Mouse (Mus musculus): Measurements from ENCODE around the gene Ghrh. TPM values are rescaled to one million over a fixed set of nuclear protein-coding genes. Genes with fewer than 3 reads are reported as not detected.
A peak's percentile ranks its signal among the peaks of the same experiment; 100 is the strongest.
"Not testable (repeated sequence)": the region's sequence is repeated elsewhere in the genome, so short reads cannot be mapped to it uniquely, and the experiment has no call there.

Ghrh gene
- 0.34 and 1.3 TPM in 2 replicates for polyA plus RNA-seq (2016; fragmentation: Nextera tagmentation; extraction: Ambion mirVana)

GRCm38 (mm10) chr2:157347361-157348159 lies at the start of gene Ghrh:
Gene Ghrh, minus strand, starts transcription at chr2:157347506.
- DNase-seq (ENCODE audit: low spot score), result no peak
- 76% methylated on average over 26 of the region's 26 CpGs for WGBS

GRCm38 (mm10) chr2:157395960-157396359 lies 48.7 kb upstream of the Ghrh start:
- H3K27me3 ChIP-seq (replicated peaks; ENCODE audit: low read depth, poor library complexity, severe bottlenecking), result no peaks in the 10 kb centered on the region
- peak overlapping the region; percentile 40 for H3K27ac ChIP-seq (replicated peaks)
- H3K4me1 ChIP-seq, result peaks cover 24% of the 10 kb centered on the region
- H3K36me3 ChIP-seq (replicated peaks), result peaks cover 70% of the 10 kb centered on the region
- H3K9me3 ChIP-seq, result peaks cover 3% of the 10 kb centered on the region; the same call in 1 of the 2 replicates
- H3K4me3 ChIP-seq, result no peak overlapping the region
- peak; percentile 25 for DNase-seq (ENCODE audit: low spot score)
- WGBS, result 33% methylated on average over 13 of the region's 13 CpGs

More at GRCm38 (mm10) chr2:157347361-157348159, at the start of gene Ghrh:
- no peaks in the 10 kb centered on the region for H3K27me3 ChIP-seq (replicated peaks; ENCODE audit: low read depth, poor library complexity, severe bottlenecking)
- H3K4me3 ChIP-seq, result no peak within 1 kb of the TSS
- peak within 1 kb of the TSS; percentile 82 for H3K27ac ChIP-seq (replicated peaks)
- no peaks in the 10 kb centered on the region for H3K36me3 ChIP-seq (replicated peaks)
- H3K9me3 ChIP-seq, result no peaks in the 10 kb centered on the region
- H3K4me1 ChIP-seq, result peaks cover 35% of the 10 kb centered on the region

- no peak overlapping the region for H3K4me3 ChIP-seq
- DNase-seq (ENCODE audit: low spot score), result no peak
- H3K27me3 ChIP-seq (replicated peaks; ENCODE audit: low read depth, poor library complexity, severe bottlenecking), result no peaks in the 10 kb centered on the region
- H3K4me1 ChIP-seq, result peaks cover 24% of the 10 kb centered on the region
- WGBS, result 68% methylated on average over 5 of the region's 5 CpGs
- peaks cover 75% of the 10 kb centered on the region for H3K36me3 ChIP-seq (replicated peaks)
- H3K27ac ChIP-seq (replicated peaks), result peak overlapping the region; percentile 40
- peaks cover 3% of the 10 kb centered on the region; the same call in 1 of the 2 replicates for H3K9me3 ChIP-seq
Measured at GRCm38 (mm10) chr2:157395371-157395770, 48.1 kb upstream of the Ghrh start.

GRCm38 (mm10) chr2:157394868-157395267 lies 47.6 kb upstream of the Ghrh start:
- WGBS, result 63% methylated on average over 6 of the region's 6 CpGs
- Histone ChIP-seq H3K36me3 (replicated peaks) (peaks cover 77% of the 10 kb centered on the region), H3K4me3 (no peak overlapping the region), H3K27me3 (replicated peaks; ENCODE audit: low read depth, poor library complexity, severe bottlenecking) (no peaks in the 10 kb centered on the region), H3K9me3 (peaks cover 3% of the 10 kb centered on the region; the same call in 1 of the 2 replicates), H3K4me1 (peaks cover 24% of the 10 kb centered on the region), H3K27ac (replicated peaks) (peak overlapping the region; percentile 40)
- no peak for DNase-seq (ENCODE audit: low spot score)

- Histone ChIP-seq H3K4me1 (peaks cover 24% of the 10 kb centered on the region), H3K4me3 (no peak overlapping the region), H3K36me3 (replicated peaks) (peaks cover 85% of the 10 kb centered on the region), H3K9me3 (peaks cover 3% of the 10 kb centered on the region; the same call in 1 of the 2 replicates), H3K27me3 (replicated peaks; ENCODE audit: low read depth, poor library complexity, severe bottlenecking) (no peaks in the 10 kb centered on the region), H3K27ac (replicated peaks) (no peak overlapping the region)
- 97% methylated on average over 4 of the region's 4 CpGs for WGBS
- DNase-seq (ENCODE audit: low spot score), result no peak
Measured at GRCm38 (mm10) chr2:157393549-157393948, 46.2 kb upstream of the Ghrh start.

- Histone ChIP-seq H3K4me1 (peaks cover 24% of the 10 kb centered on the region), H3K36me3 (replicated peaks) (peaks cover 84% of the 10 kb centered on the region), H3K4me3 (no peak overlapping the region), H3K9me3 (no peaks in the 10 kb centered on the region), H3K27me3 (replicated peaks; ENCODE audit: low read depth, poor library complexity, severe bottlenecking) (no peaks in the 10 kb centered on the region), H3K27ac (replicated peaks) (no peak overlapping the region)
- no peak for DNase-seq (ENCODE audit: low spot score)
- 94% methylated on average over 2 of the region's 2 CpGs for WGBS
Measured at GRCm38 (mm10) chr2:157392331-157392730, 45.0 kb upstream of the Ghrh start.

GRCm38 (mm10) chr2:157389591-157389921 lies 42.2 kb upstream of the Ghrh start:
- no peak for DNase-seq (ENCODE audit: low spot score)
- no peaks in the 10 kb centered on the region for H3K27me3 ChIP-seq (replicated peaks; ENCODE audit: low read depth, poor library complexity, severe bottlenecking)
- no peaks in the 10 kb centered on the region for H3K9me3 ChIP-seq
- H3K4me1 ChIP-seq, result peaks cover 5% of the 10 kb centered on the region; the same call in 1 of the 2 replicates
- H3K27ac ChIP-seq (replicated peaks), result no peak overlapping the region
- no peak overlapping the region for H3K4me3 ChIP-seq
- 83% methylated on average over 7 of the region's 7 CpGs for WGBS
- H3K36me3 ChIP-seq (replicated peaks), result peaks cover 82% of the 10 kb centered on the region

GRCm38 (mm10) chr2:157388901-157389590 lies 41.7 kb upstream of the Ghrh start:
- DNase-seq (ENCODE audit: low spot score); H3K27me3 ChIP-seq (replicated peaks; ENCODE audit: low read depth, poor library complexity, severe bottlenecking); H3K9me3 ChIP-seq; H3K27ac ChIP-seq (replicated peaks); H3K4me3 ChIP-seq; H3K4me1 ChIP-seq: not testable (repeated sequence)
- 93% methylated on average over 14 of the region's 14 CpGs for WGBS
- peaks cover 85% of the 10 kb centered on the region for H3K36me3 ChIP-seq (replicated peaks)

- WGBS, result 52% methylated on average over 4 of the region's 4 CpGs
- Histone ChIP-seq H3K27ac (replicated peaks) (no peak overlapping the region), H3K4me1 (peaks cover 12% of the 10 kb centered on the region), H3K36me3 (replicated peaks) (peaks cover 82% of the 10 kb centered on the region), H3K27me3 (replicated peaks; ENCODE audit: low read depth, poor library complexity, severe bottlenecking) (no peaks in the 10 kb centered on the region), H3K9me3 (no peaks in the 10 kb centered on the region), H3K4me3 (no peak overlapping the region)
- DNase-seq (ENCODE audit: low spot score), result no peak
Measured at GRCm38 (mm10) chr2:157384836-157385235, 37.5 kb upstream of the Ghrh start.

- Histone ChIP-seq H3K4me3 (no peak overlapping the region), H3K27ac (replicated peaks) (no peak overlapping the region), H3K36me3 (replicated peaks) (peaks cover 48% of the 10 kb centered on the region), H3K27me3 (replicated peaks; ENCODE audit: low read depth, poor library complexity, severe bottlenecking) (no peaks in the 10 kb centered on the region), H3K4me1 (peaks cover 24% of the 10 kb centered on the region), H3K9me3 (no peaks in the 10 kb centered on the region)
- no peak for DNase-seq (ENCODE audit: low spot score)
- WGBS, result 53% methylated on average over 3 of the region's 3 CpGs
Measured at GRCm38 (mm10) chr2:157376995-157377394, 29.7 kb upstream of the Ghrh start.

GRCm38 (mm10) chr2:157375794-157376757 lies 28.8 kb upstream of the Ghrh start:
- 21% methylated on average over 14 of the region's 14 CpGs for WGBS
- Histone ChIP-seq H3K9me3 (no peaks in the 10 kb centered on the region), H3K27me3 (replicated peaks; ENCODE audit: low read depth, poor library complexity, severe bottlenecking) (no peaks in the 10 kb centered on the region), H3K36me3 (replicated peaks) (peaks cover 41% of the 10 kb centered on the region), H3K27ac (replicated peaks) (peak overlapping the region; percentile 30), H3K4me1 (peaks cover 24% of the 10 kb centered on the region), H3K4me3 (peak overlapping the region; percentile 29; the same call in 1 of the 2 replicates)
- peak; percentile 22 for DNase-seq (ENCODE audit: low spot score)

GRCm38 (mm10) chr2:157375051-157375450 lies 27.7 kb upstream of the Ghrh start:
- Histone ChIP-seq H3K4me1 (peaks cover 24% of the 10 kb centered on the region), H3K27ac (replicated peaks) (0 out of 2 replicates have a peak overlapping the region, but pooled peaks have one; percentile 30), H3K9me3 (no peaks in the 10 kb centered on the region), H3K4me3 (no peak overlapping the region), H3K36me3 (replicated peaks) (peaks cover 42% of the 10 kb centered on the region), H3K27me3 (replicated peaks; ENCODE audit: low read depth, poor library complexity, severe bottlenecking) (no peaks in the 10 kb centered on the region)
- no peak for DNase-seq (ENCODE audit: low spot score)
- 58% methylated on average over 8 of the region's 8 CpGs for WGBS

Data from embryonic facial prominence, embryonic 10.5 days (tissue).